Mouse (Mus musculus): Measurements from ENCODE around the gene Dgki. TPM values are rescaled to one million over a fixed set of nuclear protein-coding genes. Genes with fewer than 3 reads are reported as not detected.

The Dgki gene
- total and polyA plus RNA-seq, 3 experiments: not detected

GRCm38 (mm10) chr6:37053411-37053810 is 246.6 kb downstream of the Dgki start:
- no peaks in the 10 kb centered on the region for H3K36me3 ChIP-seq (ENCODE audit: control insufficient read depth in 1 of 2, insufficient read depth in 2 of 2, low read length in 2 of 2)
- DNase-seq (ENCODE audit: low read depth, low spot score): no peak
- H3K4me3 ChIP-seq (ENCODE audit: control insufficient read depth in 1 of 2, insufficient read depth in 1 of 2, low read depth in 2 of 2, low read length in 2 of 2): no peak overlapping the region
- no peaks in the 10 kb centered on the region for H3K9me3 ChIP-seq (replicated peaks; ENCODE audit: insufficient read depth, low read length)
- TF ChIP-seq POLR2AphosphoS5 (IDR thresholded peaks at IDR 0.05; ENCODE audit: borderline replicate concordance, low read depth, low read length): no peak
- no peak for TF ChIP-seq SIN3A (IDR thresholded peaks at IDR 0.05; ENCODE audit: low read length)
- TF ChIP-seq MYB (IDR thresholded peaks at IDR 0.05; ENCODE audit: low read depth, low read length): no peak
- no peak for TF ChIP-seq ZNF384 (IDR thresholded peaks at IDR 0.05; ENCODE audit: low read depth, low read length)
- TF ChIP-seq POLR2AphosphoS2 (IDR thresholded peaks at IDR 0.05; ENCODE audit: low read length): no peak
- no peak for TF ChIP-seq MAZ (IDR thresholded peaks at IDR 0.05; ENCODE audit: low read depth, low read length)
- TF ChIP-seq CHD1 (IDR thresholded peaks at IDR 0.05; ENCODE audit: low read depth, low read length): no peak
- no peak for TF ChIP-seq ZMIZ1 (IDR thresholded peaks at IDR 0.05; ENCODE audit: low read depth, low read length)
- TF ChIP-seq E2F4 (IDR thresholded peaks at IDR 0.05; ENCODE audit: borderline replicate concordance, low read depth, low read length): no peak
- no peak for TF ChIP-seq CTCF (IDR thresholded peaks at IDR 0.05 in 2 of 3, conservative IDR thresholded peaks at IDR 0.05 in 1 of 3; ENCODE audit: control insufficient read depth in 1 of 3, insufficient read depth in 1 of 3, low read depth in 2 of 3, low read length in 3 of 3, poor library complexity in 1 of 3, severe bottlenecking in 1 of 3)
- TF ChIP-seq RAD21 (IDR thresholded peaks at IDR 0.05; ENCODE audit: low read depth, low read length): no peak
- no peak for TF ChIP-seq USF2 (IDR thresholded peaks at IDR 0.05; ENCODE audit: borderline replicate concordance in 1 of 2, insufficient read depth in 1 of 2, low read depth in 1 of 2, low read length in 2 of 2)
- no peak for TF ChIP-seq TCF12 (IDR thresholded peaks at IDR 0.05; ENCODE audit: low read depth, low read length)
- no peaks in the 10 kb centered on the region for H3K27me3 ChIP-seq (ENCODE audit: control insufficient read depth in 1 of 2, insufficient read depth in 2 of 2, low read length in 2 of 2)
- H3K79me2 ChIP-seq (ENCODE audit: control insufficient read depth, insufficient read depth, low read length, poor library complexity): no peaks in the 10 kb centered on the region
- no peaks in the 10 kb centered on the region for H3K4me1 ChIP-seq (ENCODE audit: control insufficient read depth in 1 of 2, insufficient read depth in 2 of 2, low read length in 2 of 2)
- no peak overlapping the region for H3K9ac ChIP-seq (ENCODE audit: control insufficient read depth, low read depth, low read length, poor library complexity, severe bottlenecking)
- H3K27ac ChIP-seq (ENCODE audit: control insufficient read depth, low read depth, low read length): no peak overlapping the region

GRCm38 (mm10) chr6:37051652-37052051 is 248.3 kb downstream of the Dgki start:
- Histone ChIP-seq H3K36me3 (ENCODE audit: control insufficient read depth in 1 of 2, insufficient read depth in 2 of 2, low read length in 2 of 2) (no peaks in the 10 kb centered on the region), H3K4me3 (ENCODE audit: control insufficient read depth in 1 of 2, insufficient read depth in 1 of 2, low read depth in 2 of 2, low read length in 2 of 2) (no peak overlapping the region), H3K27ac (ENCODE audit: control insufficient read depth, low read depth, low read length) (no peak overlapping the region), H3K27me3 (ENCODE audit: control insufficient read depth in 1 of 2, insufficient read depth in 2 of 2, low read length in 2 of 2) (no peaks in the 10 kb centered on the region), H3K9ac (ENCODE audit: control insufficient read depth, low read depth, low read length, poor library complexity, severe bottlenecking) (no peak overlapping the region), H3K79me2 (ENCODE audit: control insufficient read depth, insufficient read depth, low read length, poor library complexity) (no peaks in the 10 kb centered on the region), H3K9me3 (replicated peaks; ENCODE audit: insufficient read depth, low read length) (no peaks in the 10 kb centered on the region), H3K4me1 (ENCODE audit: control insufficient read depth in 1 of 2, insufficient read depth in 2 of 2, low read length in 2 of 2) (no peaks in the 10 kb centered on the region)
- TF ChIP-seq ZNF384 (IDR thresholded peaks at IDR 0.05; ENCODE audit: low read depth, low read length): no peak
- no peak for TF ChIP-seq ZMIZ1 (IDR thresholded peaks at IDR 0.05; ENCODE audit: low read depth, low read length)
- TF ChIP-seq BHLHE40 (IDR thresholded peaks at IDR 0.05; ENCODE audit: borderline replicate concordance, low read depth, low read length): no peak
- no peak for TF ChIP-seq ZC3H11A (IDR thresholded peaks at IDR 0.05; ENCODE audit: low read depth, low read length)
- no peak for TF ChIP-seq MYB (IDR thresholded peaks at IDR 0.05; ENCODE audit: low read depth, low read length)
- TF ChIP-seq RAD21 (IDR thresholded peaks at IDR 0.05; ENCODE audit: low read depth, low read length): no peak
- no peak for TF ChIP-seq ELF1 (IDR thresholded peaks at IDR 0.05; ENCODE audit: low read depth, low read length)
- no peak for TF ChIP-seq MAFK (IDR thresholded peaks at IDR 0.05; ENCODE audit: borderline replicate concordance, low read depth, low read length)
- no peak for TF ChIP-seq MAX (IDR thresholded peaks at IDR 0.05; ENCODE audit: low read length)
- TF ChIP-seq NELFE (IDR thresholded peaks at IDR 0.05; ENCODE audit: low read depth, low read length): no peak
- TF ChIP-seq UBTF (IDR thresholded peaks at IDR 0.05; ENCODE audit: borderline replicate concordance, insufficient read depth, low read depth, low read length): no peak
- no peak for TF ChIP-seq ETS1 (IDR thresholded peaks at IDR 0.05; ENCODE audit: low read depth, low read length)
- no peak for TF ChIP-seq TAL1 (IDR thresholded peaks at IDR 0.05; ENCODE audit: low read length)
- no peak for TF ChIP-seq MEF2A (IDR thresholded peaks at IDR 0.05; ENCODE audit: extremely low read depth, insufficient replicate concordance, low read depth, low read length, poor library complexity, severe bottlenecking)
- TF ChIP-seq JUND (IDR thresholded peaks at IDR 0.05; ENCODE audit: low read depth, low read length): no peak
- TF ChIP-seq CHD2 (IDR thresholded peaks at IDR 0.05; ENCODE audit: low read length): no peak
- TF ChIP-seq USF1 (IDR thresholded peaks at IDR 0.05; ENCODE audit: low read depth, low read length): no peak
- DNase-seq (ENCODE audit: low read depth, low spot score): no peak
